Mouse (Mus musculus) MEL (cell line): ENCODE data around the gene Macrod1. TPM values are rescaled to one million over a fixed set of nuclear protein-coding genes. Genes with fewer than 3 reads are reported as not detected.

Experiments used
- DNase-seq: peaks from one replicate; pipeline ENCODE4 v3.0.0; 2011; ENCODE audit warnings: low read depth, low spot score
- H3K27ac ChIP-seq: 2 replicates; pipeline ENCODE4 v1.5.1; 2012; ENCODE audit warnings: low read depth, mild to moderate bottlenecking, control low read depth, low read length, moderate library complexity; ENCODE audit not compliant: control insufficient read depth
- H3K27me3 ChIP-seq, 2 experiments: fragments of 150-350 bp in 1 of 2; sonication (generic) in 1 of 2; 2 replicates each; pipeline ENCODE4 v1.6.1; 2012; ENCODE audit warnings: low read length in 2 of 2, mild to moderate bottlenecking in 2 of 2, improper control_type of control experiment in 1 of 2, moderate library complexity in 1 of 2; ENCODE audit not compliant: insufficient read depth in 2 of 2, control insufficient read depth in 1 of 2
- H3K36me3 ChIP-seq, 2 experiments: 2 replicates each; pipeline ENCODE4 v1.6.1; 2012 to 2014; ENCODE audit warnings: low read length in 2 of 2, improper control_type of control experiment in 1 of 2, inconsistent platforms in 1 of 2, mild to moderate bottlenecking in 1 of 2; ENCODE audit not compliant: insufficient read depth in 2 of 2, control insufficient read depth in 1 of 2
- H3K4me1 ChIP-seq, 2 experiments: fragments of 150-350 bp in 1 of 2; sonication (generic) in 1 of 2; 2 replicates each; pipeline ENCODE4 v1.6.1; 2012; ENCODE audit warnings: low read length in 2 of 2, improper control_type of control experiment in 1 of 2, mild to moderate bottlenecking in 1 of 2; ENCODE audit not compliant: insufficient read depth in 2 of 2, control insufficient read depth in 1 of 2
- H3K4me3 ChIP-seq, 2 experiments: fragments of 150-350 bp in 1 of 2; sonication (generic) in 1 of 2; 2 replicates each; pipeline ENCODE4 v1.5.1; 2012; ENCODE audit warnings: low read depth in 2 of 2, low read length in 2 of 2, mild to moderate bottlenecking in 2 of 2, moderate library complexity in 2 of 2, control low read depth in 1 of 2, improper control_type of control experiment in 1 of 2; ENCODE audit not compliant: control insufficient read depth in 1 of 2, insufficient read depth in 1 of 2
- H3K79me2 ChIP-seq: 2 replicates; pipeline ENCODE4 v1.6.1; 2012; ENCODE audit warnings: mild to moderate bottlenecking, low read length, moderate library complexity; ENCODE audit not compliant: control insufficient read depth, poor library complexity, insufficient read depth
- H3K9ac ChIP-seq: 2 replicates; pipeline ENCODE4 v1.6.1; 2012; ENCODE audit warnings: low read depth, mild to moderate bottlenecking, control low read depth, low read length, moderate library complexity; ENCODE audit not compliant: control insufficient read depth, poor library complexity, severe bottlenecking
- H3K9me3 ChIP-seq: fragments of 150-350 bp; sonication (generic); replicated peaks from 2 replicates; pipeline ENCODE4 v1.6.1; 2012; ENCODE audit warnings: mild to moderate bottlenecking, low read length, improper control_type of control experiment, moderate library complexity; ENCODE audit not compliant: insufficient read depth
- BHLHE40 ChIP-seq: IDR thresholded peaks from 2 replicates; pipeline ENCODE4 v1.6.1; 2012; ENCODE audit warnings: low read depth, mild to moderate bottlenecking, inconsistent platforms, low read length, improper control_type of control experiment, borderline replicate concordance
- CHD1 ChIP-seq: IDR thresholded peaks from 2 replicates; pipeline ENCODE4 v1.6.1; 2012; ENCODE audit warnings: low read depth, mild to moderate bottlenecking, inconsistent platforms, low read length, improper control_type of control experiment
- CTCF ChIP-seq, 3 experiments: IDR thresholded peaks in 2 of 3; conservative IDR thresholded peaks in 1 of 3; 2 replicates each; pipeline ENCODE4 v1.5.1; 2011 to 2012; ENCODE audit warnings: low read length in 3 of 3, low read depth in 2 of 3, mild to moderate bottlenecking in 2 of 3, improper control_type of control experiment in 1 of 3, inconsistent platforms in 1 of 3, mixed read lengths in 1 of 3, moderate library complexity in 1 of 3; ENCODE audit not compliant: control insufficient read depth in 1 of 3, insufficient read depth in 1 of 3, poor library complexity in 1 of 3, severe bottlenecking in 1 of 3
- E2F4 ChIP-seq: IDR thresholded peaks from 2 replicates; pipeline ENCODE4 v1.6.1; 2011; ENCODE audit warnings: low read depth, low read length, improper control_type of control experiment, borderline replicate concordance
- ELF1 ChIP-seq: IDR thresholded peaks from 2 replicates; pipeline ENCODE4 v1.6.1; 2014; ENCODE audit warnings: low read depth, mild to moderate bottlenecking, inconsistent platforms, low read length, improper control_type of control experiment, moderate library complexity
- EP300 ChIP-seq, 2 experiments: IDR thresholded peaks; 2 replicates each; pipeline ENCODE4 v1.6.1; 2011; ENCODE audit warnings: improper control_type of control experiment in 2 of 2, low read length in 2 of 2, low read depth in 1 of 2, mild to moderate bottlenecking in 1 of 2
- ETS1 ChIP-seq: IDR thresholded peaks from 2 replicates; pipeline ENCODE4 v1.6.1; 2012; ENCODE audit warnings: low read depth, mild to moderate bottlenecking, inconsistent platforms, low read length, improper control_type of control experiment, moderate library complexity
- GABPA ChIP-seq: IDR thresholded peaks from 2 replicates; pipeline ENCODE4 v1.6.1; 2012; ENCODE audit warnings: low read depth, mild to moderate bottlenecking, inconsistent platforms, low read length, improper control_type of control experiment, moderate library complexity
- GATA1 ChIP-seq: IDR thresholded peaks from 2 replicates; pipeline ENCODE4 v1.6.1; 2011; ENCODE audit warnings: low read depth, low read length, improper control_type of control experiment
- HCFC1 ChIP-seq: IDR thresholded peaks from 2 replicates; pipeline ENCODE4 v1.6.1; 2012; ENCODE audit warnings: low read depth, mild to moderate bottlenecking, inconsistent platforms, low read length, improper control_type of control experiment, moderate library complexity
- JUND ChIP-seq: IDR thresholded peaks from 2 replicates; pipeline ENCODE4 v1.6.1; 2011; ENCODE audit warnings: low read depth, mild to moderate bottlenecking, improper control_type of control experiment, low read length
- KAT2A ChIP-seq: conservative IDR thresholded peaks from 2 replicates; pipeline ENCODE4 v1.6.1; 2012; ENCODE audit warnings: low read depth, low read length, improper control_type of control experiment, inconsistent platforms
- MAFK ChIP-seq: IDR thresholded peaks from 2 replicates; pipeline ENCODE4 v1.6.1; 2011; ENCODE audit warnings: low read depth, mild to moderate bottlenecking, low read length, improper control_type of control experiment, borderline replicate concordance
- MAX ChIP-seq: IDR thresholded peaks from 2 replicates; pipeline ENCODE4 v1.6.1; 2011; ENCODE audit warnings: low read length, improper control_type of control experiment
- MAZ ChIP-seq: IDR thresholded peaks from 2 replicates; pipeline ENCODE4 v1.6.1; 2012; ENCODE audit warnings: low read depth, mild to moderate bottlenecking, inconsistent platforms, low read length, improper control_type of control experiment
- MEF2A ChIP-seq: IDR thresholded peaks from 2 replicates; pipeline ENCODE4 v1.6.1; 2014; ENCODE audit warnings: low read depth, mild to moderate bottlenecking, inconsistent platforms, low read length, improper control_type of control experiment; ENCODE audit not compliant: poor library complexity, insufficient replicate concordance, severe bottlenecking; ENCODE audit errors: extremely low read depth
- MXI1 ChIP-seq: IDR thresholded peaks from 2 replicates; pipeline ENCODE4 v1.6.1; 2011; ENCODE audit warnings: mild to moderate bottlenecking, low read depth, low read length, improper control_type of control experiment
- MYB ChIP-seq: IDR thresholded peaks from 2 replicates; pipeline ENCODE4 v1.6.1; 2011; ENCODE audit warnings: mild to moderate bottlenecking, low read depth, low read length, improper control_type of control experiment
- MYC ChIP-seq: IDR thresholded peaks from 2 replicates; pipeline ENCODE4 v1.6.1; 2011; ENCODE audit warnings: low read depth, mild to moderate bottlenecking, low read length, improper control_type of control experiment, moderate library complexity
- NELFE ChIP-seq: IDR thresholded peaks from 2 replicates; pipeline ENCODE4 v1.6.1; 2011; ENCODE audit warnings: low read depth, low read length, improper control_type of control experiment
- POLR2A ChIP-seq, 2 experiments: IDR thresholded peaks; 2 replicates each; pipeline ENCODE4 v1.6.1; 2011 to 2012; ENCODE audit warnings: low read length in 2 of 2, mild to moderate bottlenecking in 2 of 2, control low read depth in 1 of 2, improper control_type of control experiment in 1 of 2, low read depth in 1 of 2, moderate library complexity in 1 of 2; ENCODE audit not compliant: control insufficient read depth in 1 of 2, insufficient read depth in 1 of 2, poor library complexity in 1 of 2
- POLR2AphosphoS2 ChIP-seq: IDR thresholded peaks from 2 replicates; pipeline ENCODE4 v1.6.1; 2011; ENCODE audit warnings: low read length, improper control_type of control experiment
- POLR2AphosphoS5 ChIP-seq: IDR thresholded peaks from 2 replicates; pipeline ENCODE4 v1.6.1; 2012; ENCODE audit warnings: low read depth, borderline replicate concordance, mild to moderate bottlenecking, inconsistent platforms, low read length, moderate library complexity, mixed read lengths
- RAD21 ChIP-seq: IDR thresholded peaks from 2 replicates; pipeline ENCODE4 v1.6.1; 2011; ENCODE audit warnings: mild to moderate bottlenecking, low read depth, low read length, improper control_type of control experiment
- RCOR1 ChIP-seq: IDR thresholded peaks from 2 replicates; pipeline ENCODE4 v1.6.1; 2012; ENCODE audit warnings: low read depth, mild to moderate bottlenecking, inconsistent platforms, low read length, improper control_type of control experiment
- SIN3A ChIP-seq: IDR thresholded peaks from 2 replicates; pipeline ENCODE4 v1.6.1; 2012; ENCODE audit warnings: low read length, improper control_type of control experiment, inconsistent platforms
- SMC3 ChIP-seq: IDR thresholded peaks from 2 replicates; pipeline ENCODE4 v1.6.1; 2011; ENCODE audit warnings: low read depth, low read length, improper control_type of control experiment
- TBP ChIP-seq: IDR thresholded peaks from 2 replicates; pipeline ENCODE4 v1.8.0; 2011; ENCODE audit warnings: low read depth, low read length, improper control_type of control experiment
- TCF12 ChIP-seq: IDR thresholded peaks from 2 replicates; pipeline ENCODE4 v1.6.1; 2014; ENCODE audit warnings: low read depth, mild to moderate bottlenecking, inconsistent platforms, low read length, improper control_type of control experiment, moderate library complexity
- UBTF ChIP-seq: IDR thresholded peaks from 2 replicates; pipeline ENCODE4 v1.6.1; 2012; ENCODE audit warnings: low read depth, mild to moderate bottlenecking, inconsistent platforms, low read length, improper control_type of control experiment, moderate library complexity, borderline replicate concordance; ENCODE audit not compliant: insufficient read depth
- USF1 ChIP-seq: IDR thresholded peaks from 2 replicates; pipeline ENCODE4 v1.6.1; 2014; ENCODE audit warnings: low read depth, mild to moderate bottlenecking, inconsistent platforms, low read length, improper control_type of control experiment, moderate library complexity
- USF2 ChIP-seq, 2 experiments: IDR thresholded peaks; 2 replicates each; pipeline ENCODE4 v1.6.1; 2011 to 2012; ENCODE audit warnings: improper control_type of control experiment in 2 of 2, low read length in 2 of 2, borderline replicate concordance in 1 of 2, inconsistent platforms in 1 of 2, low read depth in 1 of 2, mild to moderate bottlenecking in 1 of 2; ENCODE audit not compliant: insufficient read depth in 1 of 2
- ZC3H11A ChIP-seq: IDR thresholded peaks from 2 replicates; pipeline ENCODE4 v1.6.1; 2012; ENCODE audit warnings: low read depth, mild to moderate bottlenecking, inconsistent platforms, low read length, improper control_type of control experiment
- ZKSCAN1 ChIP-seq: IDR thresholded peaks from 2 replicates; pipeline ENCODE4 v1.6.1; 2012; ENCODE audit warnings: low read depth, mild to moderate bottlenecking, inconsistent platforms, low read length, improper control_type of control experiment, moderate library complexity
- ZMIZ1 ChIP-seq: IDR thresholded peaks from 2 replicates; pipeline ENCODE4 v1.6.1; 2012; ENCODE audit warnings: low read depth, mild to moderate bottlenecking, inconsistent platforms, low read length, improper control_type of control experiment, moderate library complexity
- ZNF384 ChIP-seq: IDR thresholded peaks from 2 replicates; pipeline ENCODE4 v1.6.1; 2012; ENCODE audit warnings: low read depth, mild to moderate bottlenecking, inconsistent platforms, low read length, improper control_type of control experiment
- polyA plus RNA-seq, 2 experiments: library from polyadenylated mRNA; stranded (reverse) in 1 of 2; unstranded in 1 of 2; fragments of >175 nt in 1 of 2; fragments of >200 nt in 1 of 2; gene quantifications; 2 replicates each; pipeline versions ENCODE4 v1.2.1 to v1.2.4; 2012; ENCODE audit warnings: low replicate concordance in 2 of 2, low read depth in 1 of 2; ENCODE audit not compliant: insufficient read length in 2 of 2, insufficient read depth in 1 of 2, missing spikeins in 1 of 2
- total RNA-seq: library from RNA; depleted of rRNA; stranded (reverse); fragments of 300-350 nt; gene quantifications from 2 replicates; pipeline ENCODE4 v1.2.3, GENCODE M21; 2012

The Macrod1 gene
- total and polyA plus RNA-seq, 3 experiments: 4.5 to 15.7 TPM; not detected in 1

- no peaks in the 10 kb centered on the region for H3K27me3 ChIP-seq
- peak overlapping the region; percentile 62 to 76 for H3K4me3 ChIP-seq
- peaks cover 0 to 13% of the 10 kb centered on the region in 2 experiments; a peak in 1 of 4 replicates for H3K4me1 ChIP-seq
- no peaks in the 10 kb centered on the region for H3K9me3 ChIP-seq
- H3K27ac ChIP-seq: no peak overlapping the region
- peaks cover 0 to 6% of the 10 kb centered on the region in 2 experiments; a peak in 2 of 4 replicates for H3K36me3 ChIP-seq
- peak; percentile 95 for DNase-seq
- H3K9ac ChIP-seq: peak overlapping the region; percentile 73
- no peaks in the 10 kb centered on the region; the same call in 1 of the 2 replicates for H3K79me2 ChIP-seq
- TF ChIP-seq JUND (no peak), POLR2AphosphoS5 (no peak), MAFK (no peak), KAT2A (no peak), ZNF384 (no peak), CTCF (IDR thresholded peaks at IDR 0.05 in 2 of 3, conservative IDR thresholded peaks at IDR 0.05 in 1 of 3; ENCODE audit: control insufficient read depth in 1 of 3, insufficient read depth in 1 of 3, low read depth in 2 of 3, low read length in 3 of 3, poor library complexity in 1 of 3, severe bottlenecking in 1 of 3) (no peak), UBTF (no peak), POLR2A (IDR thresholded peaks at IDR 0.05; ENCODE audit: control insufficient read depth in 1 of 2, insufficient read depth in 1 of 2, low read depth in 1 of 2, low read length in 2 of 2, poor library complexity in 1 of 2) (peak; percentile 63 to 87; a peak in 3 of 4 replicates), ELF1 (0 out of 2 replicates have a peak, but pooled peaks have one; percentile 49), HCFC1 (0 out of 2 replicates have a peak, but pooled peaks have one; percentile 30), E2F4 (no peak), MAX (no peak), RCOR1 (no peak), ETS1 (no peak), POLR2AphosphoS2 (peak; percentile 77; the same call in 1 of the 2 replicates), TCF12 (0 out of 2 replicates have a peak, but pooled peaks have one; percentile 28), MYC (no peak), GABPA (no peak), MEF2A (no peak), MAZ (peak; percentile 27; the same call in 1 of the 2 replicates), MYB (no peak), BHLHE40 (no peak), EP300 (IDR thresholded peaks at IDR 0.05; ENCODE audit: low read depth in 1 of 2, low read length in 2 of 2) (no peak), NELFE (peak; percentile 76), ZMIZ1 (peak; percentile 86; the same call in 1 of the 2 replicates), RAD21 (no peak), SMC3 (no peak), USF2 (IDR thresholded peaks at IDR 0.05; ENCODE audit: borderline replicate concordance in 1 of 2, insufficient read depth in 1 of 2, low read depth in 1 of 2, low read length in 2 of 2) (no peak), ZKSCAN1 (no peak), SIN3A (peak; percentile 54), ZC3H11A (no peak), GATA1 (no peak), MXI1 (no peak), USF1 (peak; percentile 37; the same call in 1 of the 2 replicates), CHD1 (no peak), TBP (peak; percentile 58; the same call in 1 of the 2 replicates)
Observed at GRCm38 (mm10) chr19:7057722-7058207, 1.2 kb downstream of the Macrod1 start.
